Comparison of ENCODE assay signal across 22 mouse cellular contexts in the genomic region with DNA sequence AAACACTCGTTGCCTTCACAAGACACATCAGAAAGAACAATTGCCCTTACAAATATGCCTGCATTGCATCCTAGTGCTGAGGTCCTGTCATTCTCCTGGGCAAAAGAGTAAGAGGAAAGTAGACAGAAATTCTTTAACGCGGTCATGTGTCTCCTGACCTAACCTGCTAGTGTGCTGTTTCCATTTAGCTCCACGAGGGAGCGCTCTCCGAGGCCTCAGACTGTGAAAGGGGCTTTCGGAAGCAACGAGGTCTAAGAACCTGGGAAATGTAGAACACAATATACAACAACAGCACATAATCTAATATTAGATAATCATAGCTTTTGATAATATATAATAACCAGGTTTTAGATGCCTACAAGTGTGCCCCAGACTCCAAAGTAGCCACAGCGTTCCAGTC. TPM values are rescaled to one million over a fixed set of nuclear protein-coding genes. Genes with fewer than 3 reads are reported as not detected.
DNase-seq lines count a peak whose midpoint lies in the region; ATAC-seq and TF ChIP-seq lines count a peak whose summit lies in the region.
"Had no signal": no experiment of that assay in that cellular context is flagged by ENCODE, and none has a peak within 500 bp of the region (broad histone marks: within the 10 kb centered on the region; RNA-seq: fewer than 3 reads in every experiment).

No protein-coding gene starts in this region.

- H3K4me3 ChIP-seq in forebrain, postnatal 0 days (ENCODE audit: low read depth, low read length), result no peak overlapping the region
- no peak overlapping the region for H3K4me3 ChIP-seq in forebrain, embryonic 10.5 days
- no peak overlapping the region for H3K4me3 ChIP-seq in layer of hippocampus, adult 2 months
- no peak overlapping the region for H3K4me3 ChIP-seq in E14TG2a.4 (replicated peaks; ENCODE audit: low read length)
- H3K4me3 ChIP-seq: embryonic facial prominence, embryonic 13.5 days; forebrain, embryonic 13.5 days; gastrocnemius, adult 2 months; heart, embryonic 13.5 days; hindbrain, embryonic 13.5 days had no signal

- no peaks in the 10 kb centered on the region for H3K27me3 ChIP-seq in forebrain, postnatal 0 days (ENCODE audit: insufficient read depth, low read length)
- no peaks in the 10 kb centered on the region for H3K27me3 ChIP-seq in forebrain, embryonic 10.5 days (ENCODE audit: poor library complexity, severe bottlenecking)
- no peaks in the 10 kb centered on the region for H3K27me3 ChIP-seq in E14TG2a.4 (ENCODE audit: insufficient read depth, low read length)
- H3K27me3 ChIP-seq: embryonic facial prominence, embryonic 13.5 days; forebrain, embryonic 13.5 days; heart, embryonic 13.5 days; hindbrain, embryonic 13.5 days had no signal

- ATAC-seq in forebrain, postnatal 0 days, result no peak
- no peak for ATAC-seq in megakaryocyte-erythroid progenitor cell, adult 5-6 weeks (replicated peaks; ENCODE audit: low FRiP score, low TSS enrichment, poor library complexity, severe bottlenecking)
- ATAC-seq: CD4-positive, CD25-positive, alpha-beta regulatory T cell, adult 4 months; forebrain, embryonic 13.5 days had no signal

- H3K36me3 ChIP-seq in forebrain, postnatal 0 days (ENCODE audit: insufficient read depth), result no peaks in the 10 kb centered on the region
- no peaks in the 10 kb centered on the region for H3K36me3 ChIP-seq in forebrain, embryonic 10.5 days (replicated peaks)
- no peaks in the 10 kb centered on the region for H3K36me3 ChIP-seq in E14TG2a.4 (ENCODE audit: insufficient read depth, low read length)
- H3K36me3 ChIP-seq: embryonic facial prominence, embryonic 13.5 days; heart, embryonic 13.5 days; hindbrain, embryonic 13.5 days had no signal

- 0 out of 2 replicates have a peak, but pooled peaks have one; percentile 17 for TF ChIP-seq CTCF in forebrain, postnatal 0 days (IDR thresholded peaks at IDR 0.05; ENCODE audit: low read depth)
- TF ChIP-seq CTCF in layer of hippocampus, adult 2 months (conservative IDR thresholded peaks at IDR 0.05), result 0 out of 2 replicates have a peak, but pooled peaks have one; percentile 14
- peak; percentile 46 for TF ChIP-seq CTCF in E14TG2a.4 (conservative IDR thresholded peaks at IDR 0.05; ENCODE audit: low read length)

- H3K9ac ChIP-seq in forebrain, postnatal 0 days, result no peak overlapping the region
- H3K9ac ChIP-seq: embryonic facial prominence, embryonic 13.5 days; forebrain, embryonic 13.5 days; heart, embryonic 13.5 days; hindbrain, embryonic 13.5 days had no signal

- no peaks in the 10 kb centered on the region for H3K9me3 ChIP-seq in forebrain, postnatal 0 days (ENCODE audit: low read length)
- H3K9me3 ChIP-seq in forebrain, embryonic 10.5 days, result no peaks in the 10 kb centered on the region
- H3K9me3 ChIP-seq in E14TG2a.4 (ENCODE audit: low read length), result no peaks in the 10 kb centered on the region
- H3K9me3 ChIP-seq: embryonic facial prominence, embryonic 13.5 days; forebrain, embryonic 13.5 days; heart, embryonic 13.5 days; hindbrain, embryonic 13.5 days had no signal

- no peaks in the 10 kb centered on the region for H3K4me1 ChIP-seq in forebrain, postnatal 0 days (ENCODE audit: insufficient read depth)
- H3K4me1 ChIP-seq in forebrain, embryonic 10.5 days, result no peaks in the 10 kb centered on the region
- no peaks in the 10 kb centered on the region for H3K4me1 ChIP-seq in E14TG2a.4 (replicated peaks; ENCODE audit: low read depth, low read length)
- H3K4me1 ChIP-seq: embryonic facial prominence, embryonic 13.5 days; forebrain, embryonic 13.5 days; heart, embryonic 13.5 days; hindbrain, embryonic 13.5 days had no signal

- H3K4me2 ChIP-seq in forebrain, postnatal 0 days (ENCODE audit: low read depth), result no peak overlapping the region
- H3K4me2 ChIP-seq: embryonic facial prominence, embryonic 13.5 days; forebrain, embryonic 13.5 days; heart, embryonic 13.5 days; hindbrain, embryonic 13.5 days had no signal

- WGBS in forebrain, postnatal 0 days, result 68% methylated on average over 9 of the region's 9 CpGs
- 69% methylated on average over 9 of the region's 9 CpGs for WGBS in forebrain, embryonic 10.5 days

- no peak overlapping the region for H3K27ac ChIP-seq in forebrain, postnatal 0 days (ENCODE audit: low read depth, low read length)
- H3K27ac ChIP-seq in forebrain, embryonic 10.5 days, result no peak overlapping the region
- no peak overlapping the region for H3K27ac ChIP-seq in layer of hippocampus, adult 2 months
- H3K27ac ChIP-seq: embryonic facial prominence, embryonic 13.5 days; forebrain, embryonic 13.5 days; gastrocnemius, adult 2 months; heart, embryonic 13.5 days; hindbrain, embryonic 13.5 days had no signal

- DNase-seq in forebrain, postnatal 0 days, result no peak
- no peak for DNase-seq in forebrain, embryonic 10.5 days (ENCODE audit: extremely low spot score, low spot score)
- no peak for DNase-seq in layer of hippocampus, adult 2 months (ENCODE audit: low spot score in 2 of 2)
- DNase-seq in layer of hippocampus, postnatal 10 days (ENCODE audit: low spot score in 2 of 2), result no peak
- peak; percentile 19 for DNase-seq in ZHBTc4 (ENCODE audit: low read depth, low spot score)
- DNase-seq in adrenal gland, adult 2 months, result no peak
- DNase-seq: adrenal gland, postnatal 14 days; B cell, adult 2 months; cerebellum, adult 18-20 months; cerebellum, adult 9-11 months; cerebellum, postnatal 36 days; gastrocnemius, adult 2 months; gastrocnemius, postnatal 25 days; heart, postnatal 4 days had no signal

RNA-seq across cellular contexts. Expression of a gene that starts 22.4 kb away (rescaled TPM):
- 82.0 and 105 TPM in 2 replicates for total RNA-seq in forebrain, postnatal 0 days (2014; rRNA removed)
- polyA plus RNA-seq in forebrain, postnatal 0 days (2015; fragmentation: Nextera tagmentation; extraction: Ambion mirVana), result 16.7 and 29.0 TPM in 2 replicates
- polyA plus RNA-seq in forebrain, embryonic 10.5 days (2016; fragmentation: Nextera tagmentation; extraction: Ambion mirVana), result 0.50 and 0.53 TPM in 2 replicates
- total RNA-seq in layer of hippocampus, adult 2 months (2021), result 100 to 1,000 TPM; 123 to 128 TPM
- total RNA-seq in layer of hippocampus, postnatal 10 days (2021), result 10 to 100 TPM; 85.3 to 94.9 TPM
- not detected in 2 replicates for total RNA-seq in megakaryocyte-erythroid progenitor cell, adult 5-6 weeks (2014; fragmentation: Nextera tagmentation)
- not detected in 2 replicates for total RNA-seq in megakaryocyte-erythroid progenitor cell, adult 5-6 weeks (2017)
- 1 to 10 TPM; 6.8 to 9.3 TPM for total RNA-seq in adrenal gland, adult 2 months (2021)
- polyA plus RNA-seq in adrenal gland, adult 2 months (2012; rRNA removed), result 10.9 and 12.8 TPM in 2 replicates
- total RNA-seq: granulocyte monocyte progenitor cell, adult 5-6 weeks; heart, postnatal 4 days had no signal
- polyA plus RNA-seq: CD4-positive, CD25-positive, alpha-beta regulatory T cell, adult 4 months had no signal
